Mouse (Mus musculus) urinary bladder, adult 2 months (tissue): Measurements from ENCODE around the gene Pabpc6. TPM values are rescaled to one million over a fixed set of nuclear protein-coding genes. Genes with fewer than 3 reads are reported as not detected.

ENCODE experiments used
- DNase-seq: peaks from one replicate; pipeline ENCODE4 v3.0.0; 2022; ENCODE audit warnings: low spot score
- polyA plus RNA-seq: library from polyadenylated mRNA; depleted of rRNA; stranded (reverse); fragments of >200 nt; gene quantifications from 2 replicates; pipeline ENCODE4 v1.2.3, GENCODE M21; 2012; rRNA removed

Pabpc6 gene
- not detected in 2 replicates for polyA plus RNA-seq

DNA sequence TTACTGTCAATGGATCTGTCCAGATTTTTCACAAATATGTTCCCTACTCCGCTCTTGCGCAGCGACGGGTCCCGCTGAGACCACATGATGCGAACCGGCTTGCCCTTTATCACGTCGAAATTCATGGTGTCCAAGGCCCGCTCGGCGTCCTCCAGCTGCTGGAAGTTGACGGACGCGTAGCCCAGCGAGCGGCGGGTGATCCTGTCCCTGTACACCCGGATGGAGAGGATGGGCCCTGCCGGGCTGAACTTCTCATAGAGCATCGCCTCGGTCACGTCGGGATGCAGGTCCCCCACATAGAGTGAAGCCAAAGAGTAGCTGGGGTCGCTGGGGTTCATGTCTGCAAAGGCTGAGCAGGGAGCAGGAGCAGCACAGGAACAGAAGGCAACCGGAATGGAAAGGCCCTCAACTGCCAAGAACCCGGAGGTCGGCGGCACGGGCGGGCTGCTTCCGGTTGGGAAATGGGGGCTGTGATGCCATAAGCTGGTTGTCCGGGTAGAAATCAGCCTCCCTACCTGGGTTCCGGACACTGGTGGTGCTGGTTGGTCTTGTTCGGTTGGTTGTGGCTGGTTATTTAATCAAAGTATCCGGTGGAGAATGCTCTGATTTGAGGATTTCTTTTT lies at the start of gene Pabpc6:
TSS of gene Pabpc6 (minus strand) at position 435 of the 623 bp plus-strand sequence.
- no peak for DNase-seq

DNA sequence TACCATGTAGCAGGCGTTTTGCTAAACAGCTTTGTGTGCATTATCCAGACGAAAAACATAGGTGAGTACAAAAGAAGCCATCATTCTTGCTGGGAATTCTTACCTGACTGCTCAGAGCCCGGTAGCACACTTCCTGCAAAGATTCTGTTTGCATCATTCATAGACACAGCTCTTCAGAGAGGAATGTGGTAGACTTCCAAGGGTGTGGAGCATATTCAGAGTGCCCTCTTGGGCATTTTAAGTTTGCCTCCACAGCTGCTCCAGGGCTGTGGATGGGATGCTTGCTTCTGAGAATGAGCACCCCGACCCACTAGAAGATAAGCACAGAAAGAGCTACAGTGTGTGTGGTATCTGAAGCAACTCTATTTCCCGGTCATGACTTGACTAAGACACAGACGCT lies 41.4 kb upstream of the Pabpc6 start:
- no peak for DNase-seq

GRCm38 (mm10) chr17:9708888-9709287 lies 39.4 kb upstream of the Pabpc6 start:
- DNase-seq, result no peak

DNA sequence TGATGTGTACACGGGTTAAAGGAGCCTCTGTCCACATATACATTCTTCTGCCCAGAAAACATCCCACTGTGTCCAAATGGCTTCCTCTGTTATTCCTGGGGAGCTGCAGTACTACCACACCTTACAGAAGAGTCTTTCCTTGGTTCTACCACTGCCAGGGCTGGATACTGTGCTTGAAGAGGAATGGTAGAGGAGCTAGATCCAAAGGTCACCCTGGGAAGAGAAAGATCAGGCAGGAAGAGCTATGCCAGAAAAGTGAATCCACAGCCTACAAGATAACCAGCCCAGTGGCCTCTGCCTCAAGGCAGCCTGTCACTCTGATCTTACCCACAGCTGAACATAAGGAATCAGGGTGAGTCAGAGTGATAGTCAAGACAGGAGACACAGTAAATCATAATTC lies 37.8 kb upstream of the Pabpc6 start:
- DNase-seq, result no peak

- no peak for DNase-seq
Observed at GRCm38 (mm10) chr17:9697763-9698162, 28.2 kb upstream of the Pabpc6 start.

GRCm38 (mm10) chr17:9691251-9691650 lies 21.7 kb upstream of the Pabpc6 start:
- DNase-seq, result no peak

DNA sequence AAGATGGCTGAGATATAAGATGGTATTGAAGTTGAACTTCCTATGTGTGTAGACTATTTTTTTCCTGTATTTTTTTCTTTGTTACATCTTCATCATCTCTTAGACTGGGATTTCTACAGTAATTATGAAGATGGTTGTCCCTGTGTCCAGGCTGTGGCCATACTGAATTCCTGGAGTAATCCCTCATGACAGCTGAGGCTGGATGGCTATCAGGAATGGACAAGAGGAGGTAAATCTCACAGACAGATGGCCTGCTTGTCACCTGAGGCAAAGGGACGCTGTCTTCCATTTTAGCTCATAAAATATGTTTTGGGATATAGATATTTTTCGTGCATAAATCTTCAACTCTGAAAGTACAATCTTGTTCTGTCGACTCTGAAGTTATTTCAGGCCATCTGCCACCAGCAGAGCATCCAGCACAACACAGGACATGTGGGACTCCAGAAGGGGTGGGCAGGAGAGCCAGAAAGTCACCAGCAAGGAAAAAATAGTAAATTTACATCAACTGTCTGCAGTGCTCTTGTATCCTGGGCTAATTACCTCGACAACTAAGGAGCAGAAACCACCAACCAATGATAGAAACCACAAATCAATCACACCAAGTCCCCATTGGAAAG lies 14.1 kb upstream of the Pabpc6 start:
- no peak for DNase-seq

- DNase-seq, result no peak
Observed at GRCm38 (mm10) chr17:9680741-9681140, 11.2 kb upstream of the Pabpc6 start.

DNA sequence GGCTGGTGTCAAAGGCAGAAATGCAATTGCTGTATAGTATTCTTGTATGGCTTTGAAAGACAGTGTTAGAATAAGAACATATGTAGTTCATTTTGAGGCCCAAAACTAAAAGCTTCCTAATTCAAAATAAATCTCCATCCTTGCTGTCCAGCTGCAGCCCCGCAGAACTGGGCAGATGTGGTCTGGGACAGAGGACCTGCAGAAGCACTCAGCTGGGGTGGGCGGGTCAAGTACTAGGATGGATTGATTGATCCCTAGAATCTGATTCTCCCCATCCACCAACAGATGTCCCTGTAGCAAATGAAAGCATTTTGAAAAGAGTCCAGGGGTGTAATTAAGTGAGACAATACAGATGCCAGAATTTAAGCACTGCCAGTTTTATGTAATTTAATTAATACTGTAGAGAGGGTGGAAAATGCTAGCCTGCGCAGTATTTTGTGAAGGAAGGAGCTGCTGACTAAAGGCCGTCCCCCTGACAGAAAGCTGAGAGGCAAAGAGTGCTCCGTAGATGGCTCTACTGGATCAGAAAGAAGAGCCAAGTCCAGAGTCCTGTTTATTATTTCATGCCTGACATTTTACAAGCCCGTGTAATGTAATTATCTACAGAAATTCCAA lies 5.8 kb upstream of the Pabpc6 start:
- DNase-seq, result no peak

DNA sequence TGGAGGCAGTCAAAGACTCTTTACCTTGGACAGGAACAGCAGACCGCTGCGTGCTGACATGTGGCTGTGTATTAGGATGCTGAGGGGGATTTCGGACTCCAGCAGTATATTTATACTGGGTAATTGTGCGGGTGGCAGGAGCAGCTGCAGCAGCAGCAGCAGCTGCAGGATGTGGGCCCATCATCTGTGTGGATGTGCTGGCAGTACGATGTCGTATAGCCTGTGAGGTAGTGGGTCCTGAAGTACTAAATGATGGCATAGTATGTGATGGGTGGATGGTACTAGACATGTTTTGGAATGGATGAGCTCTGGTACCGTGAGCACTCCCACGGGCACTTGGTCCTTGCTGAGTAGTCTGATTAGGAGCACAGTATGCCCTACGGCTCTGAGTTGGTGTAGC lies 1.6 kb downstream of the Pabpc6 start:
- no peak for DNase-seq

DNA sequence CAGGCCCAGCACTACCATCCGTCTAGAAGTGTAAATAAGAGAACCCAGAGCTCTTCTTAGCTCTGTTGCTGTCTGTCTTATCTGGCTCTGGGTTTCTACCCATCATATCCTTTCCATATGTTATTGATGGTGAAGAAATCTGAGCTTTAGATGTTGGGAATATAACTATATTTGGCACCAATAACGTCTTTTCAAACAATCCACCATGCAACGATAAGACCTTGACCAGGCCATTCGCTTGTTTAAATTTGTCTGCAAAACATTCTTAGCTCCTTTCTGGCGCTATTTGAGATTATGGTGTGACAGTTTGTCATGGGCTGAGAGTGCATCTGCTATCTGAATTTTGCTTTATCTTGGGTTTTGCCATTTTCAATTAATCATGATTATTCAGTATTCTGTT lies 10.9 kb downstream of the Pabpc6 start:
- no peak for DNase-seq

- no peak for DNase-seq
Observed at GRCm38 (mm10) chr17:9654155-9654554, 15.4 kb downstream of the Pabpc6 start.

DNA sequence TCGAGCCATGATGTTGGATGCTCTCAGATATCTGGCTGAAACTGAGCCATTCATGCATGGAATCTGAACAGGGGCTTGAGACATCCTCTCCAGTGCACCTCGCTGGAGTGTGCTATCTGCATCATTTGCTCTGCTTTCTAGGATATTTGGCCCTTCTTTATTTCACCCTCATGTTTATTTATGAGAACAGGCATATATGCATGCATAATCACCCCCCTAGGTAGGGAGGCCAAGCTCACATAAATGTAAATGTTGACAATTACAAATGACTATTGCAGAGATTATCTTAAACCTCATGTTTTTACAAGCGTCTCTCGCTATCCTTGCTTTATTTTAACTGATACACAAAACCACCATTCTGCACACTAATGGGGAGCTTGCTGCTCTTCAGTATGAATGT lies 21.9 kb downstream of the Pabpc6 start:
- DNase-seq, result no peak

GRCm38 (mm10) chr17:9643657-9644180 lies 25.8 kb downstream of the Pabpc6 start:
- DNase-seq, result no peak

DNA sequence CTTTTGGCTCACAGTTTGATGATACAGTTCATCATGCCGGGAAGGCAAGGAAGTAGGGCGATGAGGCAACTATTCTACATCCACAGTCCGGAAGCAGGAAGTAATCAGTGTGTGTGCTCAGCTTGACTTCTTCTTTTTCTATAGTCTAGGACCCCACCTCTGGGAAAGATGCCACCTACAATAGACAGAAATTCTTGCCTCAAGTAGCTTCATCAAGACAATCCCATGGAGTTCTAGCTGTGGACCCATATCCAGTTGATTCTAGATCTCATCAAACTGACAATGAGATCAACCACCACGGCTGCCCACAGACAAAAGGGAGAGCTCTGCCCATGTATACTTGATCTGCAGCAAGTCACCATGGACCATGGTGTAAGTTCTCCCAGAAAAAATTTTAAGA lies 32.5 kb downstream of the Pabpc6 start:
- DNase-seq, result no peak

DNA sequence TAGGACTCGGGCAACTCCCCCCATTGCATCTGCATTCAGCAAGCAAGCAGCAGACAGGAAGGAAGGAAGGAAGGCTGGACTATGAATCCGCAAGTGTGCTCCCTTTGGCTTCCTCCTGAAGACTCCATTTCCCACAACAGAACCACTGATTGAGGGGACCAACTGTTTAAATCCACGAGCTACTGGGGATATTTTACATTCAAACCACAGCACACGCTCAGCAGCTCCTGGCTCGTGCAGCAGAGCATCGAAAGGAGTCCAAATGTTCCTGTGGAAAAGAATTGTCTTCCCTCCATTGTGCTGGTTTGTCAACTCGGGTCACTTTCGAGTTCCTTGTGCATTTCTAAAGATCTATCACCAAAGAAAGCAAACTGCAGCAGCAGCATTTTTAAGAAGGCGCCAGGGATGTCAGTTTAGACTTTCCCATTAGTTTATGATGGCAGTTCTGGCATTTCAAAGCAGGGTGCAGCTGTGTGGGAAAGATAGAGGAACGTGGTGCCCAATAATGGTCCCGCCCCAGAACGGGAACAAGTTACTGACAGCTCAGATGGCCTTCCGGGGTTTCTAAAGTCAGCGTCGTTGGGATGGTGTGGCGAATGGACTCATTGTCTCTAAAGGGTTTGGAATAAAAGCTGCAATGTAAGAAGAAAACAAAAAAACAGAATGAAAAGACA lies 36.8 kb downstream of the Pabpc6 start:
- DNase-seq, result no peak

GRCm38 (mm10) chr17:9632140-9632539 lies 37.4 kb downstream of the Pabpc6 start:
- DNase-seq, result no peak

GRCm38 (mm10) chr17:9631081-9631480 lies 38.4 kb downstream of the Pabpc6 start:
- DNase-seq, result no peak

DNA sequence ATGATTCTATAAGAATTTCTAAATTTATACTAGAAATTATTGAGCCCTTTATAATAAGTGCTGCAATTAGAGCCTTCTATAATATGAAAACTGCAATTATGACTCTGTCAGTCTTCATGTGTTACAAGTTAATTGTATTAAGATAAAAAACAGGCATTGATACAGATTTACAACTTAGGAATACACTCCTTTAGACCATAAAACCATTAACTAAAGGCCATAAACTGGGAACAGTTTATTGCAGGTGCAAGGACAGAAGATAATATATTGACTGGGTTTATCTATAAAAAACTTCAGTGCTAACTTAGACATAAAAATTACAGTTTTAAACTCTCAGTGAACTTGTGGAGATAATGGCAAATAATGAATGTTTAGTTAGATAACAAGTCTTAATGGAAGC lies 42.5 kb downstream of the Pabpc6 start:
- DNase-seq, result no peak
